Mouse (Mus musculus) left cerebral cortex, postnatal 36 days (tissue): ENCODE measurements around the gene Fbxl2. TPM values are rescaled to one million over a fixed set of nuclear protein-coding genes. Genes with fewer than 3 reads are reported as not detected.

Source experiments
- DNase-seq, 2 experiments: peaks; one replicate each; pipeline ENCODE4 v3.0.0; 2021 to 2022; ENCODE audit warnings: low spot score in 2 of 2, mixed read lengths in 1 of 2
- intact Hi-C: fragments of 180-260 bp; cut with DNase I; formaldehyde crosslinking; loops from one replicate; pipeline ENCODE4 v1.15.1; 2025
- total RNA-seq, 2 experiments: library from RNA; stranded (reverse); gene quantifications; 2 replicates each; pipeline ENCODE4 v1.2.3; 2021

The Fbxl2 gene
- total RNA-seq, 2 experiments from 2014 or later = 53.0 to 55.9 TPM

- intact Hi-C loops = loop anchor here (5.0 kb wide), 1 partner anchor 46 kb away; no protein-coding TSS in a partner anchor
- no peak for DNase-seq
Observed at GRCm38 (mm10) chr9:114025846-114026245, 20.1 kb downstream of the Fbxl2 start.

GRCm38 (mm10) chr9:114025182-114025581 lies 20.8 kb downstream of the Fbxl2 start:
- intact Hi-C loops = loop anchor here (5.0 kb wide), 1 partner anchor 47 kb away; no protein-coding TSS in a partner anchor
- peak in 1 of 2 experiments; percentile 9 for DNase-seq

DNA sequence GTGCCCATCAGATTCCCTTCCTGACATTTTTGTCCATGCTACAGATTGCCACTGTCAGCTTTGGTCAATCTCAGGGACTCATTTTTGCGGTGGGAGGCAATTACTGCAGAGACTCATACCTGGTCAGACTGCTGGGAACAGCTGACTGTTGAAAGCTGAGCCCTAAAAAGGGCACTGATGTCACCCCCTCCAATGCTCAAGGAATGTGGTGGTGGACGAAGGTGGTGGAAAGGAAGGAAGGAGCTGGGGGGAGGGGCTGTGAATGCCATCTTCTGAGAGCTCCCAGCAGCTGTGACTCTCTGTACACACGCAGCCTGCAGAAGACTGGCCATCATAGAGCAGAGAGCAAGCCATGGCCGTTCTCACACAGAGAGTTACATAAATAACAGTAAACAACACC lies 23.9 kb downstream of the Fbxl2 start:
- DNase-seq = no peak
- intact Hi-C loops = no loop called here

- no peak for DNase-seq
- intact Hi-C loops = no loop called here
Observed at GRCm38 (mm10) chr9:114019012-114019762, 26.8 kb downstream of the Fbxl2 start.

DNA sequence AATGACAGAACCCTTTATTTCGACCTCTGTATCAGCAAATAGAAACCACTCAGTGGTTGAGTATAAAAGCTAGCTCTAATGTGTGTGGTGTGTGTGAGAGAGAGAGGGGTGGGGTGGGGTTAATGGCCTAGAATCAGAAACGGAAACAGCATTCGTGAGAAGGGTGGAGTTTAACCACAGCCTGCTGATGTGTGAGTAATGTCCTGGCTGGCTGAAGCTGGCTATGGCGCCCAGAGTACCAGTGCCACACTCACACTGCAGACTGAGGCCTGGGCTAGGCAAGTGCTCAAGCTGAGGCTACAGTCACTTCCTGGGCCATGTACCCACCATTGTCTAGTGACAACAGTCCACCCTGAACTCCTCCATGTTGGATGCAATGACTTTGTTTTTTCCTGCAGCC lies 29.6 kb downstream of the Fbxl2 start:
- DNase-seq = no peak
- intact Hi-C loops = no loop called here

- DNase-seq = no peak
- intact Hi-C loops = no loop called here
Observed at GRCm38 (mm10) chr9:114015724-114016123, 30.3 kb downstream of the Fbxl2 start.

- intact Hi-C loops = no loop called here
- no peak for DNase-seq
Observed at GRCm38 (mm10) chr9:114014034-114014433, 32.0 kb downstream of the Fbxl2 start.

DNA sequence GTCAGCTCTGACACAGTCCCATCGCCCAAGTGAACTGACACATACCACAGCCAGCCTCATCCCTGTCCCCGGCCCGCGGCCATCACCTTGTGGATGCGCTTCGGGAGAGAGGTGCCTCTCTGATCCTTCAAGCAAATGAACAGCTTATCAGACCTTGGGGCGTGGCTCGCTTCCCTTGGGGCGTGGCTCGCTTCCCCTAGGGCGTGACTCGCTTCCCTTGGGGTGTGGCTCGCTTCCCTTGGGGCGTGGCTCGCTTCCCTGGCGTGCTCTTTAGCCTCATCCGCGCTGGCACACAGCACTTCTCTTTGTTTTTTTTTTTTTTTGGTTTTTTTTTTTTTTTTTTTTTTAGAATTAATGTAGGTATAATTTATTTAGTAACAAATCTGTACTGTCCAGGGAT lies 34.8 kb downstream of the Fbxl2 start:
- intact Hi-C loops = no loop called here
- DNase-seq = no peak

GRCm38 (mm10) chr9:114009526-114009925 lies 36.5 kb downstream of the Fbxl2 start:
- no peak for DNase-seq
- intact Hi-C loops = no loop called here

- intact Hi-C loops = no loop called here
Observed at GRCm38 (mm10) chr9:114007850-114008350, 38.1 kb downstream of the Fbxl2 start.

GRCm38 (mm10) chr9:114006801-114007200 lies 39.2 kb downstream of the Fbxl2 start:
- intact Hi-C loops = no loop called here

More at GRCm38 (mm10) chr9:114007850-114008350, 38.1 kb downstream of the Fbxl2 start:
- DNase-seq = no peak

GRCm38 (mm10) chr9:113998311-113998710 lies 47.7 kb downstream of the Fbxl2 start:
- intact Hi-C loops = no loop called here
- DNase-seq = no peak

More at GRCm38 (mm10) chr9:114006801-114007200, 39.2 kb downstream of the Fbxl2 start:
- DNase-seq = no peak

GRCm38 (mm10) chr9:113992810-113993209 lies 53.2 kb downstream of the Fbxl2 start:
- no peak for DNase-seq
- intact Hi-C loops = loop anchor here (5.0 kb wide), 1 partner anchor 119 kb away; no protein-coding TSS in a partner anchor

- intact Hi-C loops = loop anchor here (5.0 kb wide), 1 partner anchor 122 kb away; no protein-coding TSS in a partner anchor
Observed at GRCm38 (mm10) chr9:113990547-113991248, 55.3 kb downstream of the Fbxl2 start.

GRCm38 (mm10) chr9:113984946-113985620 lies 60.9 kb downstream of the Fbxl2 start:
- DNase-seq = no peak
- intact Hi-C loops = no loop called here

More at GRCm38 (mm10) chr9:113990547-113991248, 55.3 kb downstream of the Fbxl2 start:
- peak; percentile 70 to 78 for DNase-seq

GRCm38 (mm10) chr9:113982883-113983670 lies 62.9 kb downstream of the Fbxl2 start:
- no peak for DNase-seq
- intact Hi-C loops = no loop called here

DNA sequence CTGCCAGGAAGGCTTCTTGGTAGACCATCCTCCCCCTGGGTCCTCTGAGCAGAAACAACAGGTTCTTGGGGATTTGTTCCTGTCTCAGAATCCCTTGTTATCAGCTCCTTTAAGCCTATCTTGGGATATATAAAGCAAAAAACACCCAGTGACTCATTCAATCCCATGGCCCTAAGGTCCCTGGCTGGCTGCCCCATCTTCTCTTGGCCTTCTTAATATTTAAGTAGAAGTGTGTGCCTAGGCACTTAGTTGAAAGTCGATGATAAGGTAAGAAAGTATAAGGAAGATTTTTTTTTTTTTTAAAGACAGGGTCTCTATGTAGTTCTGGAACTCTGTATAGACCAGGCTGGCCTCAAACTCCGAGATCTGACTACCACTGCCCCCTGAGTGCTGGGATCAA lies 63.5 kb downstream of the Fbxl2 start:
- no peak for DNase-seq
- intact Hi-C loops = no loop called here

DNA sequence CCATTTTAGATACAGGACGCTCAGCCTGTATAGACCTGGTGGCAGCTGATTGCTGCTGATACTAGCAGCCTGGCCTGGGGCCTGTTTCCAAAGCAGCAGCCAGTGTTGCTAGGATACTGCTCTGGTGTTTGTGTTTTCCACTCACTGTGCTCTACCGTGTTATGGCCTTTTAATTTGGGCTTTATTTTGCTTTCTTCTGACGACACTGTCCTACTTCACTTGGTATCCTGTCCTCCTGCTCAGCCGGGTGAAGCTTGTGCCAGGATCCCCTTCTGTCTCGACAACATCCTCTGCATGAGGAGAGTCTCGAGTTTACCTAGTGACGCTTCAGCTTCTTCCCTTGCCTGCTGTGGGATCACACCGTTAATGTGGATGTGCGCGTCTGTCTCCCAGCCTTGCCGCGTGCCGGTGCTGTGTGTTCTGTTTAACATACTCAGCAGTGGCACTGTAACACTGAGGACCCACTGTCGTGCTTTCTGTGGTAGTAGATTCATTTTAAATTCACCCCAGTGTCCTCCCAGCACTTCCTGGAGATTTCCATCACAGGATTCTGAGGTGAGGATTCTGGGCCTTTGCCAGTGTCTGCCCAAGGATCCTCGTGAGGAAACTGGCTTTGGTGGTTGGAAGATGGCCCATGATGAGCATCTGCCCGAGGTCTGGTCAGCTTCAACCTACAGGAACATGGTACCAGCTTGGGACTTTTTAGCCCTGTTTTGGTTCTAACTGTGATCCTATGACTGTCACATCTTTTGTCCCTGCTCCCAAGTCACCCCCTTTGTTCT lies 64.7 kb downstream of the Fbxl2 start:
- no peak for DNase-seq
- intact Hi-C loops = no loop called here
